Mouse (Mus musculus) cortical plate, adult 2 months (tissue): ENCODE results near the gene Rxra. TPM values are rescaled to one million over a fixed set of nuclear protein-coding genes. Genes with fewer than 3 reads are reported as not detected.

Experiments
- H3K27ac ChIP-seq: fragments of 200-500 bp; 2 replicates; pipeline ENCODE4 v1.5.1; 2012; ENCODE audit warnings: low read length, control low read depth, inconsistent platforms; ENCODE audit not compliant: insufficient read depth
- H3K4me1 ChIP-seq: fragments of 200-500 bp; 2 replicates; pipeline ENCODE4 v1.6.1; 2011; ENCODE audit warnings: low read length; ENCODE audit not compliant: control insufficient read depth, insufficient read depth
- H3K4me3 ChIP-seq: fragments of 200-500 bp; 2 replicates; pipeline ENCODE4 v1.5.1; 2011; ENCODE audit warnings: mild to moderate bottlenecking, low read length, control low read depth; ENCODE audit not compliant: insufficient read depth
- CTCF ChIP-seq: fragments of 200-500 bp; IDR thresholded peaks from 2 replicates; pipeline ENCODE4 v1.5.1; 2011; ENCODE audit warnings: mild to moderate bottlenecking, control low read depth, low read length; ENCODE audit not compliant: insufficient read depth; ENCODE audit errors: extremely low read depth
- POLR2A ChIP-seq: fragments of 200-500 bp; IDR thresholded peaks from 2 replicates; pipeline ENCODE4 v1.6.1; 2011; ENCODE audit warnings: mild to moderate bottlenecking, low read length, control low read depth; ENCODE audit not compliant: insufficient read depth; ENCODE audit errors: extremely low read depth
- polyA plus RNA-seq: library from polyadenylated mRNA; depleted of rRNA; stranded (reverse); fragments of >200 nt; gene quantifications from 2 replicates; pipeline ENCODE4 v1.2.3, GENCODE M21; 2012

Rxra gene
- polyA plus RNA-seq, 1 experiment = 18.4 TPM

DNA sequence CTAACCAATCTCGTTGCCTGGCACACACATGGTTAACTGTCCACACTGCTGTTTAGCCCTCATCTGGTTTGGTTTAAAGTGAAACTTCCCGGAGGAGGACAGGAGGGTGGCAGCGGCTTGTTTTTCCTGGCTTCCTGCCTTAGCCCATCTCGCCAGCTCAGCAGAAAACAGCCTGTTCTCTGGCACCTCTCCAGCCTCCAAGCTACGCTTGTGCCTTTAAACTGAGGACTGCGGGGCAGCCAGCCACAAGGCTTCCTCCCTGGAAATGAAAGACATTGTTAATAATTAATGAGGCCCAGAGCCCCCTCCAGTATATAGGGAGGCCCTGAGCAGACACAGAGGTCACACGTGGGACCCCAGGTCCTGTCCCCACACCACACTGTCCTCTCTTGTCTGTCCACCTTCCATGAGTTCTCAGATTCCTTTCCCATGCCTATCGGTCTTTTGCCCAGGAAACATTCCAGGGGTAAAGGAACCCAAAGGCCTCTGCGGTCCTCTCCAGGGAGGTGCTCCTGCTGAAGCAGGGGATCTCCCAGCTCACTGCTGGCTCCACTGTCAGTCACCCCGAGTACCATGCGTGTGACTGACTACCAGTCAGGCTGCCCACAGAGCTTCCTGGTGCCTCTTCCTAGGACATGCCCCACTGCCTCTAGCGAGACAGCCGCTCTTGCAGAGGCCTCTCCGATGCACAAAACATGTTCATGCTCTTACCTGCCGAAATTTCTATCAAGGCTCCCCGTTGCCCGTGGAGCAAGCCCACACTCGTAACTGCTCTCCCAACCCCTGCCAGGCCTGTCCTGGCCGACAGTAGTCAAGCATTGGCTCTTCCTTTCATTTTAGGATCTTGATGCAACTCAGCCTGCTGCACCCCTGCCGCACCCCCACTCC, 82.4 kb downstream of the Rxra start:
- peak overlapping the region; percentile 16; the same call in 1 of the 2 replicates for H3K27ac ChIP-seq
- TF ChIP-seq POLR2A (no peak), CTCF (no peak)
- no peak overlapping the region for H3K4me3 ChIP-seq
- H3K4me1 ChIP-seq = peaks cover 6% of the 10 kb centered on the region

- H3K27ac ChIP-seq = no peak overlapping the region
- H3K4me3 ChIP-seq = no peak overlapping the region
- peaks cover 6% of the 10 kb centered on the region for H3K4me1 ChIP-seq
- no peak for TF ChIP-seq POLR2A
- no peak for TF ChIP-seq CTCF
Observed at GRCm38 (mm10) chr2:27759431-27759830, 83.2 kb downstream of the Rxra start.

- Histone ChIP-seq H3K27ac (no peak overlapping the region), H3K4me1 (peaks cover 6% of the 10 kb centered on the region), H3K4me3 (no peak overlapping the region)
- no peak for TF ChIP-seq POLR2A
- no peak for TF ChIP-seq CTCF
Observed at GRCm38 (mm10) chr2:27761260-27761995, 85.2 kb downstream of the Rxra start.

GRCm38 (mm10) chr2:27761996-27762340, 85.7 kb downstream of the Rxra start:
- Histone ChIP-seq H3K27ac (no peak overlapping the region), H3K4me3 (no peak overlapping the region), H3K4me1 (peaks cover 6% of the 10 kb centered on the region)
- TF ChIP-seq POLR2A (no peak), CTCF (no peak)

DNA sequence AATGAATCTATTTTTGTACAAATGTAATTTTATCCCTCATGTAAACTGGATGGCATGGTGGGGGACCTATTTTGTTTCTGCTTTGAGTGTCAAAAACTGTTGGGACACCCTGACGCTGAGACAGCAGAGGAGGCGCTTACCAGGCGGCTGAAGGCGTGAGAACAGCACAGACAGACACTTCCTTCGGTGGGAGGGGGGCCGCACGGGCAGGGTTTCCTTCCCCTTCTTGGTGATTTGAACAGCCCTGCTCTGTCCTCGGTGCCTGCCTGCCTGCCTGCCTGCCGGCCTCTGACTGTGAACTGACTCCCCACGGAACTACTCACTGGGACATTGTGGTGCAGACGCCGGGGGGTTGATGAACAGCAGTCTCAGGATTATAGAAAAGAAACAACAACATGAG, 86.3 kb downstream of the Rxra start:
- Histone ChIP-seq H3K27ac (no peak overlapping the region), H3K4me1 (peaks cover 6% of the 10 kb centered on the region), H3K4me3 (no peak overlapping the region)
- TF ChIP-seq POLR2A (no peak), CTCF (no peak)

- TF ChIP-seq POLR2A (no peak), CTCF (no peak)
- no peak overlapping the region for H3K4me3 ChIP-seq
- peaks cover 3% of the 10 kb centered on the region; the same call in 1 of the 2 replicates for H3K4me1 ChIP-seq
- H3K27ac ChIP-seq = no peak overlapping the region
Observed at GRCm38 (mm10) chr2:27762920-27763780, 86.9 kb downstream of the Rxra start.

- no peak for TF ChIP-seq POLR2A
- no peak for TF ChIP-seq CTCF
- Histone ChIP-seq H3K4me3 (no peak overlapping the region), H3K27ac (no peak overlapping the region), H3K4me1 (no peaks in the 10 kb centered on the region)
Observed at GRCm38 (mm10) chr2:27764256-27764936, 88.2 kb downstream of the Rxra start.

- TF ChIP-seq CTCF (peak; percentile 84), POLR2A (no peak)
- Histone ChIP-seq H3K4me1 (no peaks in the 10 kb centered on the region), H3K4me3 (no peak overlapping the region), H3K27ac (no peak overlapping the region)
Observed at GRCm38 (mm10) chr2:27764937-27765319, 88.7 kb downstream of the Rxra start.

DNA sequence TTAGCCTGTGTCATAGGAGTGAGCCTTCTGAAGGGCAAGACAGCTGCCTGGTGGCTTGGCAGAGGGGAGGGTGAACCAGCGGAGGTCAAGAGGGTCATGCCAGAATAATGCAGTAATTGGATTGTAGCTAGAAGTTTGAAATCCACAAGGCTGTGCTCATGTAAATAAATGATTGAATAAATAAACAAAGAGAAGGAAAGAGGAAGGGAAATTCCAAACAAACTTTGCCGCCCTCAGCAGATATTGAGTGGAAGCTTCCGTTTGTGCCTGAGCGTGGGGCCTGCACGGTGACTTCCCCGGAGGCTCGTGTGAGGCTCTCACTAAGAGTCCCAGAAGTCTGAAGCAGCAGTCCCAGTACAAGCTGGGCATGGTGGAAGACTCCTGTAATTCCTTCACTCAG, 91.5 kb downstream of the Rxra start:
- Histone ChIP-seq H3K4me1 (no peaks in the 10 kb centered on the region), H3K27ac (no peak overlapping the region), H3K4me3 (no peak overlapping the region)
- no peak for TF ChIP-seq CTCF
- TF ChIP-seq POLR2A = no peak
